Mouse (Mus musculus): Measurements from ENCODE around the gene Slc25a1. TPM values are rescaled to one million over a fixed set of nuclear protein-coding genes. Genes with fewer than 3 reads are reported as not detected.
"Not testable (repeated sequence)": the region's sequence is repeated elsewhere in the genome, so short reads cannot be mapped to it uniquely, and the experiment has no call there.

Gene Slc25a1
- 187 and 221 TPM in 2 replicates for polyA plus RNA-seq (2015; fragmentation: Nextera tagmentation; extraction: Ambion mirVana)

- Histone ChIP-seq H3K27ac (replicated peaks) (peak within 1 kb of the TSS; percentile 89), H3K36me3 (peaks cover 19% of the 10 kb centered on the region), H3K4me2 (peak within 1 kb of the TSS; percentile 98), H3K9ac (replicated peaks) (peak within 1 kb of the TSS; percentile 85), H3K9me3 (replicated peaks) (no peaks in the 10 kb centered on the region), H3K4me1 (peaks cover 40% of the 10 kb centered on the region), H3K27me3 (replicated peaks) (no peaks in the 10 kb centered on the region), H3K4me3 (replicated peaks) (peak within 1 kb of the TSS; percentile 89)
- ATAC-seq (ENCODE audit: low FRiP score) = peak; percentile 88
- under 1% methylated on average over 47 of the region's 47 CpGs for WGBS
Measured at GRCm38 (mm10) chr16:17928087-17928580, at the start of gene Slc25a1. Gene Slc25a1, minus strand, starts transcription at chr16:17928219.

- Histone ChIP-seq H3K9me3 (replicated peaks) (no peaks in the 10 kb centered on the region), H3K4me3 (replicated peaks) (no peak overlapping the region), H3K27ac (replicated peaks) (no peak overlapping the region), H3K4me2 (no peak overlapping the region), H3K36me3 (no peaks in the 10 kb centered on the region), H3K9ac (replicated peaks) (no peak overlapping the region), H3K27me3 (replicated peaks) (no peaks in the 10 kb centered on the region), H3K4me1 (no peaks in the 10 kb centered on the region)
- WGBS = 79% methylated on average over 5 of the region's 5 CpGs
- ATAC-seq (ENCODE audit: low FRiP score) = no peak
Measured at GRCm38 (mm10) chr16:17971853-17972252, 43.8 kb upstream of the Slc25a1 start.

GRCm38 (mm10) chr16:17962091-17962490, 34.1 kb upstream of the Slc25a1 start:
- no peaks in the 10 kb centered on the region for H3K27me3 ChIP-seq (replicated peaks)
- no peaks in the 10 kb centered on the region for H3K9me3 ChIP-seq (replicated peaks)
- 85% methylated on average over 7 of the region's 7 CpGs for WGBS
- H3K36me3 ChIP-seq = no peaks in the 10 kb centered on the region
- H3K4me3 ChIP-seq (replicated peaks) = no peak overlapping the region
- no peak for ATAC-seq (ENCODE audit: low FRiP score)
- H3K4me1 ChIP-seq = no peaks in the 10 kb centered on the region
- H3K4me2 ChIP-seq = no peak overlapping the region
- H3K27ac ChIP-seq (replicated peaks) = no peak overlapping the region
- H3K9ac ChIP-seq (replicated peaks) = no peak overlapping the region

GRCm38 (mm10) chr16:17956052-17956638, 28.1 kb upstream of the Slc25a1 start:
- H3K36me3 ChIP-seq; H3K4me3 ChIP-seq (replicated peaks); ATAC-seq (ENCODE audit: low FRiP score); H3K9me3 ChIP-seq (replicated peaks); H3K4me1 ChIP-seq; H3K27me3 ChIP-seq (replicated peaks); H3K4me2 ChIP-seq; H3K27ac ChIP-seq (replicated peaks); H3K9ac ChIP-seq (replicated peaks): not testable (repeated sequence)
- whole genome bisulfite sequencing = 96% methylated on average over 17 of the region's 17 CpGs

- 94% methylated on average over 4 of the region's 4 CpGs for WGBS
- H3K36me3 ChIP-seq = no peaks in the 10 kb centered on the region
- H3K9me3 ChIP-seq (replicated peaks) = no peaks in the 10 kb centered on the region; the same call in 1 of the 2 replicates
Measured at GRCm38 (mm10) chr16:17951618-17952017, 23.6 kb upstream of the Slc25a1 start.

GRCm38 (mm10) chr16:17950068-17950467, 22.0 kb upstream of the Slc25a1 start:
- WGBS = 45% methylated on average over 4 of the region's 4 CpGs
- Histone ChIP-seq H3K27ac (replicated peaks) (no peak overlapping the region), H3K27me3 (replicated peaks) (no peaks in the 10 kb centered on the region), H3K9me3 (replicated peaks) (no peaks in the 10 kb centered on the region), H3K36me3 (no peaks in the 10 kb centered on the region), H3K4me2 (no peak overlapping the region), H3K9ac (replicated peaks) (no peak overlapping the region), H3K4me3 (replicated peaks) (no peak overlapping the region), H3K4me1 (no peaks in the 10 kb centered on the region)
- no peak for ATAC-seq (ENCODE audit: low FRiP score)

More at GRCm38 (mm10) chr16:17951618-17952017, 23.6 kb upstream of the Slc25a1 start:
- Histone ChIP-seq H3K4me2 (no peak overlapping the region), H3K27ac (replicated peaks) (no peak overlapping the region), H3K9ac (replicated peaks) (no peak overlapping the region), H3K4me1 (no peaks in the 10 kb centered on the region), H3K4me3 (replicated peaks) (no peak overlapping the region), H3K27me3 (replicated peaks) (no peaks in the 10 kb centered on the region)
- no peak for ATAC-seq (ENCODE audit: low FRiP score)

- H3K27ac ChIP-seq (replicated peaks) = no peak overlapping the region
- no peaks in the 10 kb centered on the region for H3K4me1 ChIP-seq
- H3K4me2 ChIP-seq = no peak overlapping the region
- no peaks in the 10 kb centered on the region for H3K9me3 ChIP-seq (replicated peaks)
- no peak for ATAC-seq (ENCODE audit: low FRiP score)
- H3K4me3 ChIP-seq (replicated peaks) = no peak overlapping the region
- 31% methylated on average over 2 of the region's 2 CpGs for WGBS
- H3K27me3 ChIP-seq (replicated peaks) = no peaks in the 10 kb centered on the region
- H3K36me3 ChIP-seq = no peaks in the 10 kb centered on the region
- no peak overlapping the region for H3K9ac ChIP-seq (replicated peaks)
Measured at GRCm38 (mm10) chr16:17949421-17949877, 21.4 kb upstream of the Slc25a1 start.

- Histone ChIP-seq H3K4me2 (no peak overlapping the region), H3K9me3 (replicated peaks) (no peaks in the 10 kb centered on the region), H3K27me3 (replicated peaks) (no peaks in the 10 kb centered on the region), H3K4me3 (replicated peaks) (no peak overlapping the region), H3K36me3 (no peaks in the 10 kb centered on the region), H3K4me1 (no peaks in the 10 kb centered on the region), H3K9ac (replicated peaks) (no peak overlapping the region), H3K27ac (replicated peaks) (no peak overlapping the region)
- no peak for ATAC-seq (ENCODE audit: low FRiP score)
- 48% methylated on average over 7 of the region's 7 CpGs for WGBS
Measured at GRCm38 (mm10) chr16:17945081-17945831, 17.2 kb upstream of the Slc25a1 start.

- Histone ChIP-seq H3K9me3 (replicated peaks) (no peaks in the 10 kb centered on the region), H3K4me1 (0 out of 2 replicates have a peak, but pooled peaks cover 10% of the 10 kb centered on the region), H3K27me3 (replicated peaks) (no peaks in the 10 kb centered on the region), H3K9ac (replicated peaks) (no peak overlapping the region), H3K4me2 (no peak overlapping the region), H3K36me3 (no peaks in the 10 kb centered on the region), H3K27ac (replicated peaks) (no peak overlapping the region), H3K4me3 (replicated peaks) (no peak overlapping the region)
- 77% methylated on average over 8 of the region's 8 CpGs for WGBS
- no peak for ATAC-seq (ENCODE audit: low FRiP score)
Measured at GRCm38 (mm10) chr16:17943466-17943865, 15.4 kb upstream of the Slc25a1 start.

- Histone ChIP-seq H3K27me3 (replicated peaks) (0 out of 2 replicates have a peak, but pooled peaks cover 5% of the 10 kb centered on the region), H3K4me2 (no peak overlapping the region), H3K9ac (replicated peaks) (0 out of 2 replicates have a peak overlapping the region, but pooled peaks have one; percentile 2), H3K36me3 (no peaks in the 10 kb centered on the region), H3K9me3 (replicated peaks) (no peaks in the 10 kb centered on the region), H3K4me3 (replicated peaks) (no peak overlapping the region), H3K4me1 (0 out of 2 replicates have a peak, but pooled peaks cover 10% of the 10 kb centered on the region), H3K27ac (replicated peaks) (no peak overlapping the region)
- 58% methylated on average over 9 of the region's 9 CpGs for WGBS
- no peak for ATAC-seq (ENCODE audit: low FRiP score)
Measured at GRCm38 (mm10) chr16:17939255-17939751, 11.3 kb upstream of the Slc25a1 start.

GRCm38 (mm10) chr16:17938821-17939220, 10.8 kb upstream of the Slc25a1 start:
- 9% methylated on average over 7 of the region's 7 CpGs for WGBS
- H3K4me2 ChIP-seq = no peak overlapping the region
- no peaks in the 10 kb centered on the region for H3K9me3 ChIP-seq (replicated peaks)
- H3K36me3 ChIP-seq = no peaks in the 10 kb centered on the region
- 0 out of 2 replicates have a peak, but pooled peaks cover 10% of the 10 kb centered on the region for H3K4me1 ChIP-seq
- 0 out of 2 replicates have a peak overlapping the region, but pooled peaks have one; percentile 2 for H3K9ac ChIP-seq (replicated peaks)
- ATAC-seq (ENCODE audit: low FRiP score) = peak; percentile 57; the same call in 1 of the 2 replicates
- no peak overlapping the region for H3K4me3 ChIP-seq (replicated peaks)
- no peak overlapping the region for H3K27ac ChIP-seq (replicated peaks)
- H3K27me3 ChIP-seq (replicated peaks) = 0 out of 2 replicates have a peak, but pooled peaks cover 5% of the 10 kb centered on the region
